Mouse (Mus musculus) stomach, postnatal 0 days (tissue): ENCODE data around the gene Deaf1. TPM values are rescaled to one million over a fixed set of nuclear protein-coding genes. Genes with fewer than 3 reads are reported as not detected.

Experiments
- ATAC-seq: fragments of 200-750 bp; cut with Nextera tagmentation; 2 replicates; pipeline ENCODE4 v1.8.0; 2017; ENCODE audit not compliant: low FRiP score, low TSS enrichment
- DNase-seq: peaks from one replicate; pipeline ENCODE4 v3.0.0-alpha.2; 2016; ENCODE audit warnings: low spot score
- H3K27ac ChIP-seq: fragments of 300-500 bp; sonication (generic); replicated peaks from 2 replicates; pipeline ENCODE4 v1.5.1; 2014; ENCODE audit warnings: mild to moderate bottlenecking, control low read depth
- H3K27me3 ChIP-seq: fragments of 300-500 bp; sonication (generic); 2 replicates; pipeline ENCODE4 v1.6.1; 2014; ENCODE audit warnings: low read length; ENCODE audit not compliant: control insufficient read depth, insufficient read depth
- H3K36me3 ChIP-seq: fragments of 300-500 bp; sonication (generic); 2 replicates; pipeline ENCODE4 v1.6.1; 2014; ENCODE audit warnings: low read length, mixed read lengths; ENCODE audit not compliant: control insufficient read depth, insufficient read depth
- H3K4me1 ChIP-seq: fragments of 300-500 bp; sonication (generic); replicated peaks from 2 replicates; pipeline ENCODE4 v1.6.1; 2014; ENCODE audit warnings: antibody characterized with exemption; ENCODE audit not compliant: control insufficient read depth, insufficient read depth
- H3K4me2 ChIP-seq: fragments of 300-500 bp; sonication (generic); replicated peaks from 2 replicates; pipeline ENCODE4 v1.6.1; 2014; ENCODE audit warnings: low read depth, mild to moderate bottlenecking, control low read depth, moderate library complexity
- H3K4me3 ChIP-seq: fragments of 300-500 bp; sonication (generic); 2 replicates; pipeline ENCODE4 v1.5.1; 2014; ENCODE audit warnings: low read depth, low read length, control low read depth
- H3K9ac ChIP-seq: fragments of 300-500 bp; sonication (generic); 2 replicates; pipeline ENCODE4 v1.6.1; 2014; ENCODE audit warnings: mild to moderate bottlenecking, low read length, control low read depth, mixed read lengths
- H3K9me3 ChIP-seq: fragments of 300-500 bp; sonication (generic); 2 replicates; pipeline ENCODE4 v1.6.1; 2016; ENCODE audit warnings: low read length; ENCODE audit not compliant: control insufficient read depth
- CTCF ChIP-seq: IDR thresholded peaks from 2 replicates; pipeline ENCODE4 v1.5.1; 2016; ENCODE audit warnings: antibody characterized with exemption, low read depth, mild to moderate bottlenecking, moderate library complexity
- EP300 ChIP-seq: optimal IDR thresholded peaks from 2 replicates; pipeline ENCODE3; 2016; ENCODE audit warnings: antibody characterized with exemption
- WGBS: fragments of 180-500 bp; shearing (Covaris S2); extraction: QIAGEN DNeasy Blood & Tissue Kit; methylation state at CpG from one replicate; pipeline ENCODE4 v1.1.7; 2014; 5-methylcytosine and 5-hydroxymethylcytosine counted together
- polyA plus RNA-seq: library from polyadenylated mRNA; unstranded; fragments of >200 nt; fragmentation: Nextera tagmentation; extraction: Ambion mirVana; gene quantifications from 2 replicates; pipeline ENCODE4 v1.2.1, GENCODE M21; 2015

The Deaf1 gene
- polyA plus RNA-seq, 1 experiment from 2014 or later, result 37.6 TPM

DNA sequence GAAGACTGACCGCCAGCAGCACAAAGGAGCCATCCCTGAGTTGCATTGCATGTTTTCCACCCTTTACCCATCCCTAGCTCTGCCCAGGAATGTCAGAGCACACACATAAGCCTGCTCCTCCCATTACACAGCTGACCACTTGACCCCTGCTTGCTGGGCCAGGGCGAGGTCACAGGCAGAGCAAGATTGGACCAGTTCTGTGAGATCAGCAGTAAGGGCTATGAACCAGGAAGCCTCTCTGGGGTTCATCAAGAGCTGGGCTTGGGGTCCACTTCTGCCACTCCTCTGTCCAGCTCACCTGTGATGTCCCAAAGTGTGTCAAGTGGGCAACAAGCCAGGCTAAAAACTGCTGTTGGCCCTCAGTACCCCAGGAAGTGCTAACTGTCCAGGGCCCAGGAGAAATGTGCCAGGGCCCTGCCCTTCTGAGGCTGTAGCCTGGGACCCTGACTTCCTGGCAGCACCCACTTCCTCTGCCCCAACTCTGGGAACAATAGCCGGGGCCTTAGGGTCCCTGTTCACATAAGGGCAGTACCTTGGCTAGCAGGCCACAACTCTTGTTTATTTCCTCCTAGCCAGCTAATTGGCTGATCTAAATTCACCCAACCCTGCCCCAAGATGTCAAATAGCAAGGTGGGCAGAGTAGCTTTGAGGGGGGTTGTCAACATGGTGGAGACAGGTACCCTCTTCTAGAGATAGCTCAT lies 10.4 kb upstream of the Deaf1 start:
- no peaks in the 10 kb centered on the region for H3K4me1 ChIP-seq
- DNase-seq (peak; percentile 47), ATAC-seq (peak; percentile 23; the same call in 1 of the 2 replicates)
- WGBS, result 60% methylated on average over 3 of the region's 3 CpGs
- H3K9me3 ChIP-seq, result no peaks in the 10 kb centered on the region
- H3K4me2 ChIP-seq, result peak overlapping the region; percentile 55
- no peaks in the 10 kb centered on the region for H3K27me3 ChIP-seq
- H3K27ac ChIP-seq, result peak overlapping the region; percentile 92
- no peak overlapping the region; the same call in 1 of the 2 replicates for H3K4me3 ChIP-seq
- H3K36me3 ChIP-seq, result 0 out of 2 replicates have a peak, but pooled peaks cover 3% of the 10 kb centered on the region
- H3K9ac ChIP-seq, result peak overlapping the region; percentile 76
- TF ChIP-seq EP300, result no peak
- no peak for TF ChIP-seq CTCF

GRCm38 (mm10) chr7:141336296-141336695 lies 8.8 kb upstream of the Deaf1 start:
- no peaks in the 10 kb centered on the region for H3K4me1 ChIP-seq
- TF ChIP-seq EP300 (no peak), CTCF (no peak)
- H3K9me3 ChIP-seq, result no peaks in the 10 kb centered on the region
- H3K4me3 ChIP-seq, result no peak overlapping the region
- 62% methylated on average over 3 of the region's 3 CpGs for WGBS
- H3K27ac ChIP-seq, result peak overlapping the region; percentile 45
- no peak overlapping the region for H3K4me2 ChIP-seq
- 0 out of 2 replicates have a peak, but pooled peaks cover 3% of the 10 kb centered on the region for H3K36me3 ChIP-seq
- no peaks in the 10 kb centered on the region for H3K27me3 ChIP-seq
- H3K9ac ChIP-seq, result peak overlapping the region; percentile 23; the same call in 1 of the 2 replicates
- DNase-seq, result no peak
- no peak for ATAC-seq

- H3K27me3 ChIP-seq, result no peaks in the 10 kb centered on the region
- 0 out of 2 replicates have a peak, but pooled peaks cover 3% of the 10 kb centered on the region for H3K36me3 ChIP-seq
- no peaks in the 10 kb centered on the region for H3K9me3 ChIP-seq
- ATAC-seq (no peak), DNase-seq (no peak)
- H3K4me3 ChIP-seq, result no peak overlapping the region
- no peaks in the 10 kb centered on the region for H3K4me1 ChIP-seq
- no peak for TF ChIP-seq EP300
- no peak for TF ChIP-seq CTCF
- H3K4me2 ChIP-seq, result no peak overlapping the region
- WGBS, result 83% methylated on average over 4 of the region's 4 CpGs
- H3K27ac ChIP-seq, result peak overlapping the region; percentile 45; the same call in 1 of the 2 replicates
- H3K9ac ChIP-seq, result no peak overlapping the region
Observed at GRCm38 (mm10) chr7:141335682-141336081, 8.2 kb upstream of the Deaf1 start.

DNA sequence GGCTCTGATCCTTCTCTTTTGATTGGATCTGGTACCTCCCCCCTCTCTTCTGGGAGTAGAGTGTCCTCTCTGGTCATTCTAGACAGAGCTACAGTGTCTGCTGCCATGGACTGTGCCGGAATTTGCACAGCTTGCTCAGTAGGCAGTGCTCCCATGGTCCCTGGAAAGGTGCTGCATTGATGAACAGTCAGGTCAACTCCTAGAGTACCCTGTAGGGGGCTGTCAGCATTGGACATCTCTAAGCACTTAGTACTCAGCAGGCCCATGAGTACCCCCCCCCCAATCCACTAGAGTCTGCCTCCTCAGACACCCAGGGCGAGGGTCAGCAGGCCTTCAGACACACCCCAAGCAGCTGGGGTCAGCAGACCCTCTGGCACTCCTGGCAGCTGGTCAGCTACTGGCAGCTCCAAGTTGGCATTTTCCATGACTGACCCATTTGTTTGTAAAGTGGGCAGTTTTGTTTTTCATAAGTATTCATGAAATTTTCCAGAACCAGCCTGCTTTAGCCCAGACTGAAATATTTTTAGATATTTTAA lies 7.6 kb upstream of the Deaf1 start:
- ATAC-seq (no peak), DNase-seq (no peak)
- Histone ChIP-seq H3K27me3 (no peaks in the 10 kb centered on the region), H3K36me3 (0 out of 2 replicates have a peak, but pooled peaks cover 3% of the 10 kb centered on the region), H3K27ac (no peak overlapping the region), H3K4me1 (no peaks in the 10 kb centered on the region), H3K4me2 (no peak overlapping the region), H3K4me3 (no peak overlapping the region), H3K9ac (no peak overlapping the region), H3K9me3 (no peaks in the 10 kb centered on the region)
- 86% methylated on average over 2 of the region's 2 CpGs for WGBS
- no peak; the same call in 1 of the 2 replicates for TF ChIP-seq CTCF
- no peak for TF ChIP-seq EP300

DNA sequence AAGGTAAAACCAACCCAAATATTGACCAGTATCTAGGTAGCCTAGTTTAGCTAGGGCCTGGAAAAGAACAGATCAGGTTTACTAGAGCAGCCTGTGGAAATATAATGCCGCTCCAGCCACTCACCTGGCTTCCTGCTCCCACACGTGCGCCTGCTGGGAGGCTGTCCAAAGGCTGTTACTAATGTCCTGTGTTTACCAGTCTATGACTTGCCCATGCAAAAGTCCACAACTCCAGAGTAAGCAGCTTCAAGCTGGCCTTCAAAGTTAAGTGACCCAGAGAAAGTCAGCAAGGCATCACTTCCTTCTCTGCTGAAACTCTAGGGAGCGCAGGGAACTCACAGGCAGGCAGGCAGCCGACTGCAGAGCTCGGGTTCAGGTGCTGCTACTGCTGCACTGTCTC lies 4.5 kb upstream of the Deaf1 start:
- 53% methylated on average over 6 of the region's 6 CpGs for WGBS
- H3K27me3 ChIP-seq, result no peaks in the 10 kb centered on the region

DNA sequence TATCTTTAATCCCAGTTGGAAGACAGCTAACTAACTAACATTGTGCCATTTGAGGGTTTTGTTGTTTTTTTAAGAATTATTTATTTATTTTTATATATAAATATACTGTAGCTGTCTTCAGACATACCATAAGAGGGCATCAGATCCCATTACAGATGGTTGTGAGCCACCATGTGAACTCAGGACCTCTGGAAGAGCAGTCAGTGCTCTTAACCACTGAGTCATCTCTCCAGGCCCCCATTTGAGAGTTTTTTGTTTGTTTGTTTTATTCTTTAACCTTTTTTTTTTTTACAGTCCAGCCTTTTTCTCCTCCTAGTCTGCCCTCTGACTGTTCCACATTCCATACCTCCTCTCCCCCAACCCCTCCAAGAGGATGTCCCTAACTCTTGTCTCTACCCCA lies 3.2 kb upstream of the Deaf1 start:
- ATAC-seq (no peak), DNase-seq (no peak)
- H3K9ac ChIP-seq, result no peak overlapping the region
- H3K9me3 ChIP-seq, result no peaks in the 10 kb centered on the region
- TF ChIP-seq CTCF, result no peak
- no peak for TF ChIP-seq EP300
- no peak overlapping the region for H3K4me3 ChIP-seq
- no peaks in the 10 kb centered on the region for H3K27me3 ChIP-seq
- no peak overlapping the region for H3K4me2 ChIP-seq
- 0 out of 2 replicates have a peak, but pooled peaks cover 3% of the 10 kb centered on the region for H3K36me3 ChIP-seq
- H3K27ac ChIP-seq, result no peak overlapping the region
- peaks cover 9% of the 10 kb centered on the region for H3K4me1 ChIP-seq

More for the DNA sequence above, 4.5 kb upstream of the Deaf1 start:
- ATAC-seq, result peak; percentile 36
- Histone ChIP-seq H3K36me3 (0 out of 2 replicates have a peak, but pooled peaks cover 3% of the 10 kb centered on the region), H3K9me3 (no peaks in the 10 kb centered on the region), H3K27ac (peak overlapping the region; percentile 70), H3K4me3 (no peak overlapping the region), H3K4me1 (peaks cover 1% of the 10 kb centered on the region), H3K9ac (peak overlapping the region; percentile 43; the same call in 1 of the 2 replicates), H3K4me2 (no peak overlapping the region)
- peak; percentile 76 for DNase-seq
- no peak for TF ChIP-seq EP300
- TF ChIP-seq CTCF, result no peak
